Mouse (Mus musculus): ENCODE measurements around the gene Itga6. TPM values are rescaled to one million over a fixed set of nuclear protein-coding genes. Genes with fewer than 3 reads are reported as not detected.
"Not testable (repeated sequence)": the region's sequence is repeated elsewhere in the genome, so short reads cannot be mapped to it uniquely, and the experiment has no call there.

The Itga6 gene
- polyA plus RNA-seq, 1 experiment from 2014 or later, result 30.7 TPM

DNA sequence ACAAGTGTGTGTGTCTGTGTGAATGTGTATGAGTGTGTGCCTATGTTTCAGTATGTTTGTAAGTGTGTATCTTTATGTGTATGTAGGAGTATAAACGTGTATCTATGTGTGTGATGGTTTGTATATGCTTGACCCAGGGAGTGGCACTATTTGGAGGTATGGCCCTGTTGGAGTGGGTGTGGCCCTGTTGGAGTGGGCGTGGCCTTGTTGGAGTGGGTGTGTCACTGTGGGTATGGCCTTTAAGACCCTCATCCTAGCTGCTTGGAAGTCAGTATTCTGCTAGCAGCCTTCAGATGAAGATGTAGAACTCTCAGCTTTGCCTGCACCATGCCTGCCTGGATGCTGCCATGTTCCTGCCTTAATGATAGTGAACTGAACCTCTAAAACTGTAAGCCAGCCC lies 24.9 kb upstream of the Itga6 start:
- not testable (repeated sequence) for H3K27ac ChIP-seq (replicated peaks)
- WGBS, result 57% methylated on average over 2 of the region's 2 CpGs

DNA sequence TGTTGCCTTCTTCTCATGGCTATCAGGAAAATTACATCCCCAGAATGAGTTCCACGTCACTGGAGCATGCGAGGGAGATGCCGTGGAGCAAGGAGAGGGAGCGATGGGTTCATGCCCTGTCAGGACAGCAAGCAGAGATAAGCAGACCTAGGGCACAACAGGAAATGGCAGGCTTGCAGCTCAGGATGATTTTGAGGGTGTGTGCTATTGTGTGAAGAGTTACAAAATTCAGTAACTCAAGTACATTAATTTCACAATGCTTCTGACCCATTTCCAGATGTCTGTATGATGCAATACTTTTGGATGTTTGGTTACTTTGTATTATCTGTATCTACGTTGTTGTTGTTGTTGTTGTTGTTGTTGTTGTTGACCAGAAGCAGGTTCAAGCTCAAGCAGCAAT lies 22.5 kb upstream of the Itga6 start:
- no peak for DNase-seq (ENCODE audit: low spot score)
- H3K9me3 ChIP-seq, result no peaks in the 10 kb centered on the region
- H3K36me3 ChIP-seq (replicated peaks), result no peaks in the 10 kb centered on the region
- H3K27me3 ChIP-seq (replicated peaks; ENCODE audit: low read depth, poor library complexity, severe bottlenecking), result no peaks in the 10 kb centered on the region
- no peak overlapping the region for H3K4me3 ChIP-seq
- 78% methylated on average over 5 of the region's 5 CpGs for WGBS
- no peak overlapping the region for H3K27ac ChIP-seq (replicated peaks)
- peaks cover 12% of the 10 kb centered on the region for H3K4me1 ChIP-seq

More for the DNA sequence above, 24.9 kb upstream of the Itga6 start:
- not testable (repeated sequence) for H3K4me3 ChIP-seq; H3K27me3 ChIP-seq (replicated peaks; ENCODE audit: low read depth, poor library complexity, severe bottlenecking); DNase-seq (ENCODE audit: low spot score); H3K36me3 ChIP-seq (replicated peaks); H3K9me3 ChIP-seq
- peaks cover 12% of the 10 kb centered on the region for H3K4me1 ChIP-seq

DNA sequence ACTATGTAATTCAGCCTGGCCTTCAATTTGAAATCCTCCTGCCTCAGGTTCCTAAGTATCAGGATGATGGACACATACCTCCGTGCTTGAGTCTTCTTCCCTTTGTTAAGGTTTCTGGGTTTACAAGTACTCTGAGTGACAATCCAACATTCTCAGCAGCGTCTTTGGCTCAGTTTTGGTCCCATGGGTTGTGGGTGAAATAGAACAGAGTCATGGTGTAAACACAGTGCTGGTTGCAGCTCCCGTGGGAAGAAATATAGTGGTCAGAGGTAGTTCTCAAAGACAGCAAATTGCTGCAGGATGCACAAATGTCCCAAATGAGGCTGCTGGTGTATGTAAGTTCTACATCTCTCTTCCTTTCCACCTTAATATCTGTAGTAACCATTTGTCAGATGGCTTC lies 21.8 kb upstream of the Itga6 start:
- peaks cover 12% of the 10 kb centered on the region for H3K4me1 ChIP-seq
- H3K27ac ChIP-seq (replicated peaks), result no peak overlapping the region
- WGBS, result 83% methylated on average over 3 of the region's 3 CpGs
- no peak overlapping the region for H3K4me3 ChIP-seq
- H3K36me3 ChIP-seq (replicated peaks), result no peaks in the 10 kb centered on the region
- H3K27me3 ChIP-seq (replicated peaks; ENCODE audit: low read depth, poor library complexity, severe bottlenecking), result no peaks in the 10 kb centered on the region
- DNase-seq (ENCODE audit: low spot score), result no peak
- no peaks in the 10 kb centered on the region for H3K9me3 ChIP-seq

DNA sequence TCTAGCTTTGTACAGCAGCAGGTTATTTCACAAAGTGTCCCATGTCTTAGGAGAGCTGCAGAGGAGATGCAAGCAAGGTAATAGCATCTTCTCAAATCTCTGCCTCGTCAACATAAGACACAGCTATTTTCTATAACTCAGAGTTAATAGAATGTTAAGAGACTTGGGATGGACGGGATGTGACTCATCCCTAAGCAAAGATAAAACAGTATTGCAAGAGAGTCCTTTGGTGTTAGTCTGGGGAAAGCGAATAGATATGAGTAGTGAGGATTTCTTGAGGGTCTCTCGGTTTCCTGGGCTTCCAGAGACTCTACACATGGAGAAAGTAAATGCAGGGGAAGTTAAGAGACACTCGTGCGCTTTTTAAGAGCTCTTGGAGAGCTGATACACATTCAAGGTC lies 21.4 kb upstream of the Itga6 start:
- no peaks in the 10 kb centered on the region for H3K36me3 ChIP-seq (replicated peaks)
- H3K27me3 ChIP-seq (replicated peaks; ENCODE audit: low read depth, poor library complexity, severe bottlenecking), result no peaks in the 10 kb centered on the region
- H3K4me3 ChIP-seq, result no peak overlapping the region
- 79% methylated on average over 6 of the region's 6 CpGs for WGBS
- DNase-seq (ENCODE audit: low spot score), result no peak
- H3K9me3 ChIP-seq, result no peaks in the 10 kb centered on the region
- H3K27ac ChIP-seq (replicated peaks), result no peak overlapping the region
- peaks cover 12% of the 10 kb centered on the region for H3K4me1 ChIP-seq

DNA sequence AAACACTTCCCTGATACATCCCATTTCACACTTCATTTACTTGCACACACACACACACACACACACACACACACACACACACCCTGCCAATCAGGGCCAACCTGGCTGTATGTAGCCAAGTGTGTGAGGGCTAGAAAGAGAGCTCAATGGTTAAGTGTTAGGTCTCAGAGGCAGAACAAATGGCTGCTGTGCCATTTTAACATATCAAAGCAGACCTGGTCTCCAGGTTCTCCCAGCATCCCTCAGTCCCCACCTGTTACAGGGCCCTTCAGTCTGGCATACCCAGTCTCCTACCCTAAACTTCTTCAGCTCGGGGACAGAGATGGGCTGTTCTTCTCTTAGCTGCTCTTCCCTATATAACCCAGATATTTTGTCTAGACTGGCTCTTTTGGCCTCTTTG lies 20.0 kb upstream of the Itga6 start:
- no peaks in the 10 kb centered on the region for H3K36me3 ChIP-seq (replicated peaks)
- 0 out of 2 replicates have a peak, but pooled peaks cover 6% of the 10 kb centered on the region for H3K4me1 ChIP-seq
- 77% methylated on average over 1 of the region's 1 CpGs for WGBS
- no peak overlapping the region for H3K4me3 ChIP-seq
- H3K9me3 ChIP-seq, result no peaks in the 10 kb centered on the region
- no peak for DNase-seq (ENCODE audit: low spot score)
- 0 out of 2 replicates have a peak, but pooled peaks cover 4% of the 10 kb centered on the region for H3K27me3 ChIP-seq (replicated peaks; ENCODE audit: low read depth, poor library complexity, severe bottlenecking)
- no peak overlapping the region for H3K27ac ChIP-seq (replicated peaks)

GRCm38 (mm10) chr2:71726883-71727676 lies 18.3 kb upstream of the Itga6 start:
- no peak for DNase-seq (ENCODE audit: low spot score)
- Histone ChIP-seq H3K36me3 (replicated peaks) (no peaks in the 10 kb centered on the region), H3K27ac (replicated peaks) (no peak overlapping the region), H3K4me3 (no peak overlapping the region), H3K27me3 (replicated peaks; ENCODE audit: low read depth, poor library complexity, severe bottlenecking) (0 out of 2 replicates have a peak, but pooled peaks cover 4% of the 10 kb centered on the region), H3K9me3 (no peaks in the 10 kb centered on the region), H3K4me1 (peaks cover 15% of the 10 kb centered on the region)
- WGBS, result 88% methylated on average over 7 of the region's 7 CpGs

- no peak for DNase-seq (ENCODE audit: low spot score)
- no peaks in the 10 kb centered on the region for H3K36me3 ChIP-seq (replicated peaks)
- H3K4me1 ChIP-seq, result peaks cover 22% of the 10 kb centered on the region
- 0 out of 2 replicates have a peak, but pooled peaks cover 4% of the 10 kb centered on the region for H3K27me3 ChIP-seq (replicated peaks; ENCODE audit: low read depth, poor library complexity, severe bottlenecking)
- 86% methylated on average over 7 of the region's 7 CpGs for WGBS
- no peaks in the 10 kb centered on the region for H3K9me3 ChIP-seq
- no peak overlapping the region for H3K27ac ChIP-seq (replicated peaks)
- H3K4me3 ChIP-seq, result no peak overlapping the region
These were observed 17.1 kb upstream of the Itga6 start for GRCm38 (mm10) chr2:71728341-71728740.

DNA sequence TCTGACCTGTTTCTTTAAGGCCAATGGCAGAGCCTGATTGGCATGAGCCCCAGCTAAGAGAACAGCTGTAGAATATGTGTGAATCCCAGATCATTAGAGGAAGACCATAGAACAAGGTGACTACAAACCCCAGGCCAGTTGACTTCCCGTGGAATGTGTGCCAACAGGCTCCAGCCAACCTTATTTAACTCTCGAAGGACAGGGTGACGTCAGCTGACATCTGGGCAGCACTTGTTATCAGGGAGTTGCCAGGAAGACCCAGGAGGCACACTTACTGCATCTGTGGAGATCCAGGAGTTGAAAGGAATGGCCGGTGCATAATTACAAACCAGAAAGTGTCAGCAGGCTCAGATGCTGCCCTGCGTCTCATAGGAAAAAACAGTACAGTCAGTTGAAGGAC lies 16.6 kb upstream of the Itga6 start:
- Histone ChIP-seq H3K36me3 (replicated peaks) (no peaks in the 10 kb centered on the region), H3K27me3 (replicated peaks; ENCODE audit: low read depth, poor library complexity, severe bottlenecking) (0 out of 2 replicates have a peak, but pooled peaks cover 4% of the 10 kb centered on the region), H3K27ac (replicated peaks) (no peak overlapping the region), H3K4me1 (peaks cover 22% of the 10 kb centered on the region), H3K4me3 (no peak overlapping the region), H3K9me3 (no peaks in the 10 kb centered on the region)
- no peak for DNase-seq (ENCODE audit: low spot score)
- 66% methylated on average over 5 of the region's 5 CpGs for WGBS

GRCm38 (mm10) chr2:71730623-71731612 lies 14.5 kb upstream of the Itga6 start:
- WGBS, result 86% methylated on average over 20 of the region's 20 CpGs
- Histone ChIP-seq H3K36me3 (replicated peaks) (no peaks in the 10 kb centered on the region), H3K9me3 (no peaks in the 10 kb centered on the region), H3K4me3 (no peak overlapping the region), H3K27me3 (replicated peaks; ENCODE audit: low read depth, poor library complexity, severe bottlenecking) (0 out of 2 replicates have a peak, but pooled peaks cover 4% of the 10 kb centered on the region), H3K4me1 (peaks cover 30% of the 10 kb centered on the region), H3K27ac (replicated peaks) (no peak overlapping the region)
- no peak for DNase-seq (ENCODE audit: low spot score)

GRCm38 (mm10) chr2:71734792-71735392 lies 10.5 kb upstream of the Itga6 start:
- Histone ChIP-seq H3K4me1 (peaks cover 36% of the 10 kb centered on the region), H3K36me3 (replicated peaks) (no peaks in the 10 kb centered on the region), H3K4me3 (no peak overlapping the region), H3K27me3 (replicated peaks; ENCODE audit: low read depth, poor library complexity, severe bottlenecking) (no peaks in the 10 kb centered on the region), H3K27ac (replicated peaks) (no peak overlapping the region), H3K9me3 (no peaks in the 10 kb centered on the region)
- 84% methylated on average over 9 of the region's 9 CpGs for WGBS
- no peak for DNase-seq (ENCODE audit: low spot score)

DNA sequence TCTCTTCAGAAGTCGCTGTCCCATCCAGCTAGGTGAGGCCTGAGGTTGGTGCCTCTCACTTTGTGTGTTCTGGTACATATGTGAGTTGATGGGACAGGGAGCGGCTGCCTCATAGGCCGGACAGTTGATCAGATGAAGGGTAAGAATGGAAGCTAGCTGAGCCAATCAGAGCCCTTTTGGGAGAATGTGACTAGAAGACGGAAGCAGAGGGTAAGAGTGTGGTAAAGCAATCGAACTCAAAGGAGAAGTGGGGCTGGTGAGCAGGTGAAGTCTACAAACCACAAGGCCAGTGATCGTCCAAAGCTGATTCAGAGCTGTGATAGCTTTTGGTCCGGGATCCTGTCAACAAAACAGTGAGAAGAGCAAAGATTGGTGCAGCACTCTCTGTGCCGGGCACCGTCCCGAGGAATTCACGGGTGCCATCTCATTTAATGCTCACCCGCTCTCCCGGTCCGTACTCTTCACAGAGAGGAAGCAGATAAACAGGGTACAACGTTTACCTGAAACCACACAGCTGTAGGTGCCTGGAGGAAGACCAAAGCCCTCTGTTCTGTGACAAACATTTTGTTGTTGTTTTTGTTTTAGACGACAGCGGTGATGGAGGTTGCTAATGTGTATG lies 9.8 kb upstream of the Itga6 start:
- Histone ChIP-seq H3K9me3 (no peaks in the 10 kb centered on the region), H3K27ac (replicated peaks) (no peak overlapping the region), H3K4me3 (no peak overlapping the region), H3K36me3 (replicated peaks) (no peaks in the 10 kb centered on the region), H3K4me1 (peaks cover 39% of the 10 kb centered on the region), H3K27me3 (replicated peaks; ENCODE audit: low read depth, poor library complexity, severe bottlenecking) (no peaks in the 10 kb centered on the region)
- WGBS, result 94% methylated on average over 17 of the region's 17 CpGs
- DNase-seq (ENCODE audit: low spot score), result no peak

DNA sequence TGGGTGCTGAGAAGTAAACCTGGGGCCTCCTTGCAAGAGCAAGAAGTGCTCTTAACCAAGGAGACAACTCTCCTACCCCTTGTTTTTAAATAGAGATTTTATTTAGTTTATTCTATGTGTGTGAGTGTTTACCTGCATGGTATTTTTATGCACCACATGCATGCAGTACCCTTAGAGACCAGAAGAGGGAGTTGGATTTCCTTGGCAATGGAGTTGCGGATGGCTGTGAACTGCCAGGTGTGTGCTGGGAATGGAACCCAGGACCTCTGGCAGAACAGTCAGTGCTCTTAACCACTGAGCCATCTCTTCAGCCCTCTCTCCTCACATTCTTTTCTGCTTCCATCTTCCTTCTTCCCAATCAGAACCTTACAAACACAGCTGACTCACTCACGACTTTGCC lies 9.2 kb upstream of the Itga6 start:
- peaks cover 38% of the 10 kb centered on the region for H3K4me1 ChIP-seq
- no peaks in the 10 kb centered on the region for H3K36me3 ChIP-seq (replicated peaks)
- H3K27ac ChIP-seq (replicated peaks), result no peak overlapping the region
- no peaks in the 10 kb centered on the region for H3K27me3 ChIP-seq (replicated peaks; ENCODE audit: low read depth, poor library complexity, severe bottlenecking)
- no peak overlapping the region for H3K4me3 ChIP-seq
- WGBS, result 89% methylated on average over 2 of the region's 2 CpGs
- H3K9me3 ChIP-seq, result no peaks in the 10 kb centered on the region
- no peak for DNase-seq (ENCODE audit: low spot score)

Measured in embryonic facial prominence, embryonic 10.5 days (tissue).